Mouse (Mus musculus): ENCODE measurements around the gene Accs. TPM values are rescaled to one million over a fixed set of nuclear protein-coding genes. Genes with fewer than 3 reads are reported as not detected.

Accs gene
- total and polyA plus RNA-seq, 2 experiments from 2014 or later = 5.1 to 15.2 TPM

GRCm38 (mm10) chr2:93874227-93874514, 24.4 kb upstream of the Accs start:
- Histone ChIP-seq H3K9ac (no peak overlapping the region), H3K9me3 (ENCODE audit: low read length) (no peaks in the 10 kb centered on the region), H3K4me1 (ENCODE audit: insufficient read depth) (0 out of 2 replicates have a peak, but pooled peaks cover 5% of the 10 kb centered on the region), H3K4me3 (ENCODE audit: low read depth, low read length) (no peak overlapping the region), H3K36me3 (ENCODE audit: insufficient read depth) (no peaks in the 10 kb centered on the region), H3K27me3 (ENCODE audit: insufficient read depth, low read length) (no peaks in the 10 kb centered on the region), H3K27ac (ENCODE audit: low read depth, low read length) (no peak overlapping the region), H3K4me2 (ENCODE audit: low read depth) (no peak overlapping the region)
- TF ChIP-seq CTCF (IDR thresholded peaks at IDR 0.05; ENCODE audit: low read depth) = no peak
- no peak for DNase-seq
- WGBS = 24% methylated on average over 2 of the region's 2 CpGs
- no peak for ATAC-seq

GRCm38 (mm10) chr2:93873449-93874226, 23.9 kb upstream of the Accs start:
- 31% methylated on average over 12 of the region's 12 CpGs for WGBS
- Histone ChIP-seq H3K27me3 (ENCODE audit: insufficient read depth, low read length) (no peaks in the 10 kb centered on the region), H3K27ac (ENCODE audit: low read depth, low read length) (0 out of 2 replicates have a peak overlapping the region, but pooled peaks have one; percentile 21), H3K4me3 (ENCODE audit: low read depth, low read length) (no peak overlapping the region), H3K9ac (no peak overlapping the region), H3K4me1 (ENCODE audit: insufficient read depth) (0 out of 2 replicates have a peak, but pooled peaks cover 5% of the 10 kb centered on the region), H3K4me2 (ENCODE audit: low read depth) (no peak overlapping the region), H3K36me3 (ENCODE audit: insufficient read depth) (no peaks in the 10 kb centered on the region), H3K9me3 (ENCODE audit: low read length) (no peaks in the 10 kb centered on the region)
- DNase-seq (no peak), ATAC-seq (peak; percentile 32; the same call in 1 of the 2 replicates)
- TF ChIP-seq CTCF (IDR thresholded peaks at IDR 0.05; ENCODE audit: low read depth) = no peak

GRCm38 (mm10) chr2:93872257-93872656, 22.5 kb upstream of the Accs start:
- no peak overlapping the region for H3K9ac ChIP-seq
- no peaks in the 10 kb centered on the region for H3K9me3 ChIP-seq (ENCODE audit: low read length)
- ATAC-seq (no peak), DNase-seq (no peak)
- H3K4me1 ChIP-seq (ENCODE audit: insufficient read depth) = 0 out of 2 replicates have a peak, but pooled peaks cover 5% of the 10 kb centered on the region
- no peak for TF ChIP-seq CTCF (IDR thresholded peaks at IDR 0.05; ENCODE audit: low read depth)
- H3K4me3 ChIP-seq (ENCODE audit: low read depth, low read length) = no peak overlapping the region
- H3K36me3 ChIP-seq (ENCODE audit: insufficient read depth) = no peaks in the 10 kb centered on the region
- 48% methylated on average over 7 of the region's 7 CpGs for WGBS
- no peak overlapping the region for H3K27ac ChIP-seq (ENCODE audit: low read depth, low read length)
- H3K4me2 ChIP-seq (ENCODE audit: low read depth) = no peak overlapping the region
- no peaks in the 10 kb centered on the region for H3K27me3 ChIP-seq (ENCODE audit: insufficient read depth, low read length)

GRCm38 (mm10) chr2:93871411-93871925, 21.7 kb upstream of the Accs start:
- Histone ChIP-seq H3K4me1 (ENCODE audit: insufficient read depth) (0 out of 2 replicates have a peak, but pooled peaks cover 5% of the 10 kb centered on the region), H3K9ac (no peak overlapping the region), H3K36me3 (ENCODE audit: insufficient read depth) (no peaks in the 10 kb centered on the region), H3K9me3 (ENCODE audit: low read length) (no peaks in the 10 kb centered on the region), H3K4me2 (ENCODE audit: low read depth) (no peak overlapping the region), H3K27ac (ENCODE audit: low read depth, low read length) (no peak overlapping the region), H3K27me3 (ENCODE audit: insufficient read depth, low read length) (no peaks in the 10 kb centered on the region), H3K4me3 (ENCODE audit: low read depth, low read length) (no peak overlapping the region)
- WGBS = 90% methylated on average over 4 of the region's 4 CpGs
- DNase-seq (no peak), ATAC-seq (no peak)
- no peak for TF ChIP-seq CTCF (IDR thresholded peaks at IDR 0.05; ENCODE audit: low read depth)

DNA sequence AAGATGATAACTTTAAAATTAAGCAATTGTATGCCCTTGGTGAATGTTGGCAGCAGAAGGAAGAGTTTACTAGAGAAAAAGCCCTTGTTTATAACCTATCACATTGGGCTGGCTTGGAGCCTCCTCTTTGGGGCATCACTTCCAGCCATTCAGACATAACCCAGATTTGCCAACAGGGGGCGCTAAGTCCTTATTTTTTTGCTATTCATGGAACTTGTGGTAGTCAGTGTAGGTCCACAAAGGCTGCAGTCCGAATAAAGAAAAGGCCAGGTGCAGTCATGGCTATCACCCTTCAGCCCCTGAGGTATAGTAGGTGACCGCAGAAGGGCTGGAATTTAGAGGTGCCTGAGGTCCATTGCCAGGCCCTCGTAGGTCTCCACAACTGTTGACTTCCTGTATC, 21.1 kb upstream of the Accs start:
- H3K4me3 ChIP-seq (ENCODE audit: low read depth, low read length) = no peak overlapping the region
- H3K9ac ChIP-seq = no peak overlapping the region
- ATAC-seq = peak; percentile 66; the same call in 1 of the 2 replicates
- H3K27me3 ChIP-seq (ENCODE audit: insufficient read depth, low read length) = no peaks in the 10 kb centered on the region
- H3K36me3 ChIP-seq (ENCODE audit: insufficient read depth) = no peaks in the 10 kb centered on the region
- DNase-seq = peak; percentile 88
- no peaks in the 10 kb centered on the region for H3K9me3 ChIP-seq (ENCODE audit: low read length)
- H3K4me2 ChIP-seq (ENCODE audit: low read depth) = no peak overlapping the region
- peak; percentile 68 for TF ChIP-seq CTCF (IDR thresholded peaks at IDR 0.05; ENCODE audit: low read depth)
- 33% methylated on average over 4 of the region's 4 CpGs for WGBS
- 0 out of 2 replicates have a peak, but pooled peaks cover 5% of the 10 kb centered on the region for H3K4me1 ChIP-seq (ENCODE audit: insufficient read depth)
- no peak overlapping the region for H3K27ac ChIP-seq (ENCODE audit: low read depth, low read length)

DNA sequence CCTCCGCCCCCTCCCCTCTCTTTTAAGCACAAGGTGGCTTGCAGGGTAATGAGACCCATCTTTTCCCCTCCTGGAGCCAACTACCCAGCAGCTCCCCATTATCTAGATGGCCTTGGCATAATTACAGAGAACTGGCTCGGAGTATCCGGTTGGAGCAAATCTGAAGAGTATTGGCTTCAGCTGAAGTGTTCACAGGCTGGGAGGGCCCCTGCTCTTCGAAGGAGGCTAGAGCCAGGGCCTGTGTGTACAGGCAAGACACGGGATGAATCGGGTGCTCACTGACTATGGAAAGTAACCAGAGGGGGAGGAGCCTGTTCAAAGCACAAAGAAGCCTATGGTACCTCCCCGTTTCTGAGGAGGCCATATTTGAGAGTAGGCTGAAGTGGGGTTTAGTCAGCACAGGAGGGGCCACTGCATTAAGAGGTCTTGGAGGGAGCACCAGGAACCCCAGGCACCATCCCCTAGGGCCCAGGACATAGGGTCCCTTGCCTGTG, 19.4 kb upstream of the Accs start, which contains the start of gene Accsl:
Gene Accsl (minus strand): TSS at position 51 of the 494 bp plus-strand sequence.
- Histone ChIP-seq H3K27ac (ENCODE audit: low read depth, low read length) (no peak within 1 kb of the TSS), H3K4me2 (ENCODE audit: low read depth) (no peak within 1 kb of the TSS), H3K4me3 (ENCODE audit: low read depth, low read length) (no peak within 1 kb of the TSS), H3K4me1 (ENCODE audit: insufficient read depth) (0 out of 2 replicates have a peak, but pooled peaks cover 2% of the 10 kb centered on the region), H3K9ac (no peak within 1 kb of the TSS), H3K36me3 (ENCODE audit: insufficient read depth) (no peaks in the 10 kb centered on the region), H3K9me3 (ENCODE audit: low read length) (no peaks in the 10 kb centered on the region), H3K27me3 (ENCODE audit: insufficient read depth, low read length) (no peaks in the 10 kb centered on the region)
- WGBS = 46% methylated on average over 7 of the region's 7 CpGs
- no peak for ATAC-seq
- DNase-seq = no peak
- TF ChIP-seq CTCF (IDR thresholded peaks at IDR 0.05; ENCODE audit: low read depth) = no peak

DNA sequence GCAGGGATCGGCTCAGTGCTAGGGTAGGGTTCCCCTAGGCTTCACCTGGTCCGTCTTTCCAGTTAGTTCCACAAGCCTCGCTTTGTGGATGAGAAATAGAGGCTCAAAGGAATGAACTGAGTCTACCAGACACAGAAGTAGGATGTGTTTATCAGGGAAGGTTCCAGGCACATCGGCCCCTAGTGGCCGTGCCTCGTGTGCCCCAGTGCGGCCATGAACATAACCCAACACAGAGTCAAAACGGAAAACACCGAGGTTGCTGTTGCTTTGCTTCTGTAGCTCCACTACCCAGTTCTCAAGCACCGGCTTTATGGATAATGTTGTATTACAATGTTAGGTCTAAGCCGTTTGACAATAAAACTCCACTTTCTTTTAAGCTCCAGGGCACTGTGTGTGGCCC, 18.8 kb upstream of the Accs start:
- no peaks in the 10 kb centered on the region for H3K9me3 ChIP-seq (ENCODE audit: low read length)
- no peaks in the 10 kb centered on the region for H3K4me1 ChIP-seq (ENCODE audit: insufficient read depth)
- H3K4me2 ChIP-seq (ENCODE audit: low read depth) = no peak overlapping the region
- H3K36me3 ChIP-seq (ENCODE audit: insufficient read depth) = no peaks in the 10 kb centered on the region
- ATAC-seq (no peak), DNase-seq (no peak)
- no peak overlapping the region for H3K9ac ChIP-seq
- H3K27me3 ChIP-seq (ENCODE audit: insufficient read depth, low read length) = no peaks in the 10 kb centered on the region
- no peak overlapping the region for H3K4me3 ChIP-seq (ENCODE audit: low read depth, low read length)
- 0 out of 2 replicates have a peak, but pooled peaks have one; percentile 20 for TF ChIP-seq CTCF (IDR thresholded peaks at IDR 0.05; ENCODE audit: low read depth)
- WGBS = 88% methylated on average over 11 of the region's 11 CpGs
- H3K27ac ChIP-seq (ENCODE audit: low read depth, low read length) = no peak overlapping the region

Measured in forebrain, postnatal 0 days (tissue).